Mouse (Mus musculus) thymus, postnatal 10 days (tissue): ENCODE data around the gene Samd8.

Experiments used
- DNase-seq, 2 experiments: peaks; one replicate each; pipeline ENCODE4 v3.0.0; 2021; ENCODE audit warnings: low spot score in 2 of 2

Samd8 gene

DNA sequence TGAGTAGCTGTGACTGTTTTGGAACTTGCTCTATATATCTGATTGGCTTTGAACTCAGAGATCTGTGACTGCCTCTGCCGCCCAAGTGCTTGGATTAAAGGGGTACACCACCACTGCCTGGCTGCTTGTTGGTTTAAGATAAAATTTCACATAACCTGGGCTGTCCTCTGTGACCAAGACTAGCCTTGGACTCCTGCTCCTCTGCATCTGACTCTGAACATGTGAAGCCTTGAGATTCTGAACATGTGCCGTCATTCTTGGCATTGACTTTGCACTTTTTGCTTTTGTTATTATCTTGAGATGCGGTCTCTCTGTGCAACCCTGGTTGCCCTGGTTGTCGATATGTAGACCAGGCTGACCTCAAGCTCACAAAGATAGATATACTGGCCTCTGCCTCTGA, 41.4 kb downstream of the Samd8 start:
- no peak for DNase-seq

DNA sequence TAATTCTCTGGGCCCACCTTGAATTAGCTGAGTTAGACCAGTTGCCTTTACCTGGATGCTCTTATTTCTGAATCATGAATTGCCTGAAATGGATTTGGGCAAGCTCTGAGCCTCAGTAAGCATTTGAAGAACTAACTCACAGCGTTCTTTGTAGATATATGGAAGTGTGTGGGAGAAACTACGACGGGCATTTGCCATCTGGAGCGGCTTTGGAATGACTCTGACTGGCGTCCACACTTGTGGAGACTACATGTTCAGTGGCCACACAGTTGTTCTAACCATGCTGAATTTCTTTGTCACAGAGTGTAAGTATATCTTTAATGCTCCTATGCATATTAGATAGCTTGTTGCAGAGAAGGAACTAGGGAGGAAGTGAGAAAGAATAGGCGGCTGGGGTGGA, 41.9 kb downstream of the Samd8 start:
- no peak for DNase-seq

DNA sequence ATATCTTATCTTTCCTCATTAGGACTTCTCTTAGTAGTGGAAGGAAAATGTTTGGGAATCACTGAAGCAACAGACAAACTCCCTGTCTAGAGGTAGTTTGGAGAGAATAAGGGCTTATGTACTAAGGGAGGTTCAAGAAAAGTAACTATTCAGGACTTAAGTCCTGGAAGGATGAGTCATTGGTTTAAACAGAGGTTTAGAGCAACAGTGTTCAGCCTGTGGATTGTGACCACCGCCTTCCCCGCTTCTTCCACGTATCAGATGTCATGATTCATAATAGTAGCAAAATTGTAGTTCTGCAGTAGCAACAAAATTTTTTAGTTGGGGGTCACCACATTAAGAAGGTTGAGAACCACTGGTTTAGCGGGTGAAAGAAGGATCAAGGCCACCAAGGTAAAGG, 50.3 kb downstream of the Samd8 start:
- no peak for DNase-seq

DNA sequence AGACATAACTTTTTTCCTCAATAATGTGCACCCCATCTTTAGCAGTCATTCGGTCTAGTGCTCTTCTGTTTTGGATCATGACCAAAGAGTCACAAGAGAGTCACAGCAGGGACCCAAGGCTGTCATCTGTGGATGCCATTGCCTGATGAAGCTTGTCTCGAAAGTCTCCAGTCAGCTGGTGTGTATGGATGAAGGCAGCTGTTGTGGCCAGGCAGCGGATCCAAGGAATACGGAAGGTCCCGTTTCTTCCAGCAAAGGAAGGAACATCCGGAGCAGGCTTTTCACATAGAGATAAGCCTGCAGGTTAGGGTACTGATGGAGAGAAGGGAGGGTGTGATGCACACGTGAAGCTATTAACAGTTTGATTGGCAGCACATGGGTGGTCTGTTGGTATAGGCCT, 51.3 kb downstream of the Samd8 start:
- no peak for DNase-seq

DNA sequence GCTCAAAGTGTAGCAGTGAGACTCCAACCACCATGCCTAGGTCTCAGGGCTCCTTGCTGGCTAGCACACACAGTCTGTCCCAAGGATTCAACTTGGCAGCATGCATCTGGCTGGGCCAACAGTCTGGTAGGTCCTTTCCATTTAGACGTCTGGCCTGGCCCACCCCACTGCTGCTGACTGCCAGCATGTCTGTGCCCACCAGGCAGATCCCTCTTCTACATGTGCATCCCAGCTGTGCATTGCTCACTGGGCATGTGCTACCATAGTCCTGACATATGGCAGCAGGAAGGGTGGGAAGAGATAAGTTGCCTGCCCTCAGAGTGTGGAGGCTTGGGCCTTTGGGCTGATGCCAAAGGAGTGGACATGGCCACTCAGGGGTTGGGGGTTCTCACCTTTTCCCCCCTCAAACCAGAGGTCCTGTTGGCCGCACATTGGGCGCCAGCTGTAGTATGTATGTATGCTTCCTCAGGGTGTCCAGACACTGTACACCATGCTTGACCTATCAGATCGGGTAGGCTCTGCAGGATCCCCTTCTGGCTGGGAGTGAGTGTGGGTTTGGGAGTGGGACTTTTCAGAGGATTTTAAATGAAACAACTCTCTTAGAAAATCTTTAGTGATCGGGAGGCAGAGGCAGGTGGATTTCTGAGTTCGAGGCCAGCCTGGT, 52.3 kb downstream of the Samd8 start:
- no peak for DNase-seq

DNA sequence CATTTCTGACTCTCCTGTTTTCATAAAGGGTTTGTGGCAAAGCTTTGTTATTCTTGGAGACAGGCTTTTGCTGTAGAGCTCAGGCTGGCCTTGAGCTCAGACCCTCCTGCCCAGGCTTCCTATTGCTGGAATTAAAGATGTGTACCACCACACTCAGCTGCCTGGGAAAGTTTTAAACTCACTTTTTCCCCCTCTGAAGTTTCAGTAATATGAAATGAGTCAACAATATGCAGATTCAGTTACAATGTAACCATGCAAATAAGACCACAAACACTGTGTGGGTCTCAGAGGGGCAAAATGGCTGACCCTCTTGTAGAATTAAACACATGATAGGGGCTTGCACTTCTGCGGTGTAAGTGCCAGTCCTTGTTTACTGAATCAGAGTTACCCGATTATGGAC, 55.9 kb downstream of the Samd8 start:
- DNase-seq, result no peak

DNA sequence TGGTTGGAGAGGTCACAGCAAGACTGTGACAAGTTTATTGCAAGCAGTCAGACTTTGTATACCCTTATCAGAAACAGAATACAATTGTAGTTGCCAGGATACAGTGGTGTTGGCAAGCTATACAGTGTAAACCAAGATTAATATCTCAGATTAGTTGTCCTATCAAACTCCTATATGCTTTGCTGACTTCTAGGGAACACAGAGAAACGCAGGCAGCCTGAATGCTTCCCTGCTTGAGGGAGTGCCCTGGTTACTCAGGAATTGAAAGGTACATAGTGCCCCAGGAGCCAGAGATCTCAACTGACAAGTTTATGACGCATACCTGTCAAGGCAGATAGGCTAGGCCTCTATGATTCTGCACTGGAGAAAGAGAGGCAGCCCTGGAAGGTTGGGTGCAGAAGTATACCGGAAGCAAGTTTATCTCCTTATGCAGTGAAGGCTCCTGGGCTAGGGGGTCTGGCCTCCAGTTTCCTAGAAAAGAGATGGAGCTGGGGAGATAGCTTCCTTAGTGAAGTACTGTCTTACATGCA, 56.4 kb downstream of the Samd8 start:
- no peak for DNase-seq

DNA sequence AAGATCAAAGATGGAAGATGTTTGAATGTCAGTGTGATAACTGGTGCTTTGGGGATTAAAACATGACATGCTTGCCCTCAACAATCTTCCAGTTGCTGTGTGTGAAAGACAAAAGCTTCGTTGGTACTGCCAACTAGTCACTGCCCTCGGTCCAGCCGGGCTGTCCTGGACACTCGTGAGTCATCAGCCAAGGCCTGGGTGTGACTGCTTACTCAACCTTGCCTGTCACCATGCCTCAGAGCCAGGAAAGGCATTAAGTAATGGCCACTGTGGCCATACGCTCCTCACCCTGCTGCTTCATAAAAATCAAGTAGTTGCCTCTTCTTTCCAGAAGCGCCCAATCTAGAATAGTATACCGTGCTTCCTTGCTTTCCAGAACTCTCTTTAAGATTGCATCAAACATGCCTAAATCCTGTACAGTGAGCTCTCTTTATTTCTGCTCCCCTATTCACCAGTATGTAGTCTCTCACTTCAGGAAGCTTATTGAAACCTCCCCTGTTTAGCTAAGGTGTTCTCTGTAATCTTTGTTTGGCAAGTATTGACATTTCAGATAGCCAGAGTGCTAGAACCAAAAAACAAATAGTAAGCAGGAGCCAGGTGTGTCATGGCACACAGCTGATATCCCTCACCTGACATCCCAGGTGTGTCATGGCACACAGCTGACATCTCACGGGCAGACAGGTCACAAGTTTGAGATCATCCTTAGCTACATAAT, 58.0 kb downstream of the Samd8 start:
- DNase-seq, result no peak

DNA sequence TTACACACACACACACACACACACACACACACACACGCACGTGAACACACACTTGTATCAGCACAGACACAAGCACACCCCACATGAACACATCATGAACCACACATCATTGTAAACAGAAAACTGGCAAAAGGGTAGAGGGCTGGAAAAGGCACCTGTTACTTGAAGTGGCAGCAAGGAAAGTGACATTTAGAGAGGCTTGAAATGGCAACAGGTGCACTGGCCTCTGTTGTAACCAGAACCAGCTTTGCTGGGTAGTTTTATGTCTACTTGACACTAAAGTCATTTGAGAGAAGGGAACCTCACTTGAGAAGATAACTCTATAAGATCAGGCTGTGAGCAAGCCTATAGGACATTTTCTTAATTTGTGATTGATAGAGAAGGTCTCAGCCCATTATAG, 59.1 kb downstream of the Samd8 start:
- DNase-seq, result no peak

DNA sequence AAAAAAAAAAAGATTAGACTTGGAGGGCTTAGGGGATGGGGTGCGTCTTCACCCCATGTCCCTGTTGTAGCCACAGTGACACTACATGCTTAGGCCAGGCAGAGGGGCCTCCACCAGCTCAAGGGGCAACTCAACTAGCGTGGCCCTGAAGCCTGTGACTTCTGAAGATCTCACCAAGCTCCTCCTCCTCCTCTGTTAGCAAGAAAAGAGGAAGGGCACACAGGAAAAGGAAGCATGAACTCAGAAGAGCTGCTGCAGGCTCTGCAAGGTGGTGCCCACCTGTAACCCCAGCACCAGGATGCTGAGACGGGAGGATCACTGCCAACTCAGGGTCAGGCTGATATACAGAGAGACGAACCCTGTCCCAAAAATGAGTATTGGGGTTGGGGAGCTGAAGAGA, 61.0 kb downstream of the Samd8 start:
- no peak for DNase-seq

DNA sequence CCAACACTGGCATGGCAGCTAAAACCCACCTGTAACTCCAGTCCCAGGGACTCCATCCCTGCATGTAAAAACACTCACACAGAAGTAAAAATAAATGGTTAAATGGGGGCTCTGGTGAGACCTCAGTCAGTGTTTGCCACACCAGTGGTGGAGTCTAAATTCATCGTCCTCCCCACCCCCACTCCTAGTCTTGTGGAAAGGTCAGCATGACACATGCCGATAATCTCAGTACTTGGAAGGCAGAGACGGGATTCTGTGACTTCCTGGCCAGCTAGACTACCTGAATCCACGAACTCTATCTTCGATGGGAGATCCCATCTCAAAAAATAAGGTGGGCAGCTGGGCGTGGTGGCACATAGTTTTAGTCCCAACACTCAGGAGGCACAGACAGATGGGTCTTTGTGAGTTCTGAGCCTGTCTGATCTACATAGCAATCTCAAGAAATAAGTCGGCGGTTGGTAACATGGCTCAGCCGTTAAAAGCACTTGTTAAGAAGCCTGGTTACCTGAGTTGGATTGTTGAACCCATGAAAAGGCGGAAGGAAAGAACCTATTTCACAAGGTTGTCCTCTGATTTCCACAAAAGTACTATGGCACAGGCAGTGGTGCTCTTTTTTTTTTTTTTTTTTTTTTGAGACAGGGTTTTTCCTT, 61.5 kb downstream of the Samd8 start:
- DNase-seq, result no peak

DNA sequence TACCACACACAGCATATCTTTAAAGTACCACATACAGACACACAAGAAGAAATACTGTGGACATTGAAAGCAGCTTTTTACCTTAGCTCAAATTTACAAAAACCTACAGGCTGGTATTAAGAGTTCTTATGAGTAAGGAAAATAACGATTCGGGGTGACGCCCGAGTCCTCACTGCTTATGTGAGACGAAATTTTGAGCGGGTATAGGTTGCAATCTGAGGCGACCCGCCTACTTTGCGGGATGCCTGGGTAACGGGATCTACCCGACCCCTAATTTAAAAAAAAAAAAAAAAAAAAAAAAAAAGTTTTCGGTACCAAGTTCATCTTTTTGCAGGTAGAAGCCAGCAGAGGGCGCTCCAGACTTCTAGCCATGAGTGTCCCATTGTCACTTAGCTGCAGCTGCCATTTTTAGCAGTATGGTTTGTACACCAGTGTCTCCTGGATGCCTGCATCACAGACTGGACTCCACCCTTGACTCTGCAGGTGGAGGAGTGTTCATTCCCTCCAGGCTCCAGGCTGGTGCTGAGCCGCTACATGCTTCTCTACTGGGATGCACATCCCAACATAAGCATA, 62.3 kb downstream of the Samd8 start:
- peak; percentile 35 to 73 for DNase-seq

DNA sequence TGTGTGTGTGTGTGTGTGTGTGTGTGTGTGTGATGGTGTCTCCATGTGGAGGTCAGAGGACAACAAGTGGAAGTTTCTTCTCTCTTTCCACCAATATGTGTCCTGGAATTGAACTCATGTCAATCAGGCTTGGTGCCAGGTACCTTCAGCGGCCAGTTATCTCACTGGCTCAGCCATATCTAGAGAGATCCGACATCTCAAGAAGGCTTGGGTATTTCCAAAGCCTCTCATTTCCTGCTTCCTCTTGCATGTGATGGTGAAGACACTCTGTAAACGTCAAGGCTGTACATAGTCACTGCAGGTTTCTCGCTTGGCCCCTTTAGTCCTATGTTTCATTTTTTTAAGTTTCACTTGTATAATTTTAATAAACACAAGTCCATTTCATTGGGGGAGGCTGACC, 62.9 kb downstream of the Samd8 start:
- DNase-seq, result no peak

DNA sequence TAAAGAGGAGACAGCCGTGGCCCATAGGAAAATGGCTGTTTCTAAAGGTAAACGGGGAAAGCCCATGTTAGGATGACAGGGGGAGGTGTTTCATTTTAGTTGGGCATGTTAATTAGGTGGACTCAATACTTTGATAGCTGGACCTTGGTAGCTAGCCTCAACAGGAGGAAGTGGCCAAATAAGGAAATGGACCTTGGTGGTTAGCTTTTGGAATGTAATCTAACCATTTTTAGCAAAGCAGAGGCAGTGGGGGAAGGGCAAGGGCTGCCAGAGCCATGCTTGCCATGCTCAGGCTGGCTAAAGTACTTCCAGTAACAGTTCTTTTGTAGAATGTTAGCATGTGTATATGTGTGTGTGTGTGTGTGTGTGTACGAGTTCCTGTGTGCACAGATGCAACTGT, 63.5 kb downstream of the Samd8 start:
- DNase-seq, result no peak

DNA sequence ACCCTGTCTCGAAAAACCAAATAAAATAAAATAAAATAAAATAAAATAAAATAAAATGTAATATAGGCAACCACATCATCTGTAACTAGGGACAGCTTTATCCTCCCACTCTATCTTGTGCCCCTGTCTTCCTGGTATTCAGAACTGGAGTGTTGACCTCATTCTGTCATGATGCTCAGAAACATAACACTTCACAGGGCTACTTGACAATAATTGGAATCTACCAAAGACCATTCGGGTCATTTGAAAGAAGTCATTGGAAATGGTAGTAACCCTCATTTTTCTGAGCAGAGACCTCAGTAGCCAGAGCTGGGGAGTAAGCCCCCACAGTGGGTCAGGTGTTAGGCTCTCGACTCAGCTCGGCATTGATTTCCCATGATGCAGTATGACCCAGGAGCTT, 64.3 kb downstream of the Samd8 start:
- DNase-seq, result no peak

DNA sequence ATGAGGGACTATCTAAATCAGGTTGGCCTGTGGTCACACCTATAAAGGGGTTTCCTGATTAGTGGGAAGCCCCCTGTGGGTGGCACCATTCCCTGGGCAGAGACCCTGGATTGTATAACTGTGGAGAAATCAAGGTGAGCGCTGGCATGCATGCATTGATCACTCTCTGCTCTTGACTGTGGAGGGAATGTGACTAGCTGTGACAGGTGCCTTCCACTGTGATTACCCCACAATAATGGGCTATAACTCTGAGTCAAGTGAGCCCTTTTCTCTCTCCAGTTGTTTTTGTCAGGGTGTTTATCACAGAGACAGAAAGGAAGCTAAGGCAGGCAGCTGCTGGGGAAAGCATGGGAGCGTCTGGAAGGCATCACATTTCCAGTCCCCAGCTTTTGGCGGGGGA, 65.9 kb downstream of the Samd8 start:
- DNase-seq, result no peak

DNA sequence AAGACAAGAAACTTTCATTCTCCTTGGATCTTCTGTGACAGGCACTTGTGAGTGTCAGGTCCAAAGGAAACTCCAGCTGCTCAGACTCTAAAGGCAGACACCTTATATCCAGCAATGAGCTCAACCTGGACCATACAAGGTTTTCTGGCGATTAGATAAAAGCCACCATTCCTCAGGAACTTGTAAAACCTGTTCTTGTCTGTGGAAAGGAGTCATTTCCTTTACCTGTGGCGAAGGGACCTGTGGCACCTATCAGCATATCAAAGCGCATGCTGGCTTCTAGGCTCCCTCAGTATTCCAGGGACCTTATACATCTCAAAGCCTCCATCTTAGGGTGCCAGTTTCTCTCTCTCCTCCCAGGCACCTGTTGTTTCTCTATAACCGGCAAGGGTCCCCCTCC, 67.1 kb downstream of the Samd8 start:
- no peak for DNase-seq

DNA sequence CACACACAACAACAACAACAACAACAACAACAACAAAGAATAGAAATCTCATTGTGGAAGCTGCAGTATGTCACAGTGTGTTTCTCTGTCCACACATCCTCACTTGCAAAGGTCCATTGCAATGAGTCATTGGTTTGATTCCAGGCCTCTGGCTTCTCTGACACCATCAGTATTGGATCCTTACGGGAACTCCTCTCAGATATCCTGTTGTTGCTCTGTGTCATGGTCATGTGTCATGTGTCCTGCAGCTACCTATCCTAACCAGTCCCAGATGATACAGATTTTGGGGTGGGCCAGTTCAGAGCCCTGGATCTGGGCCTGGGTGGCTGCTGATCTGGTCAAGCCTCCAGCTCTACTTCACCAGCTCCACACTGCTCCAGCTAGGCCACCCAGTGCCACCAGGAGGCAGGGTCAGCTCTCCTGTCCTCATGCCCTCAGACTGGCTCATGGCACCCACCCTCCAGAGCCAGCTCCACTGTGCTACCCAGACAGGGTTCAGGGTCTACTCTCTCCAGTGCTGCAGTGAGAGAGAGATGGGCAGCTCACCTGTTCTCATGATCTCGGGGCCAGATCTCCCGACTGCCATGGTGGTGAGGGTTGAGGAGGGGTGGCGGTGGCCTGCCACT, 70.7 kb downstream of the Samd8 start:
- no peak for DNase-seq

DNA sequence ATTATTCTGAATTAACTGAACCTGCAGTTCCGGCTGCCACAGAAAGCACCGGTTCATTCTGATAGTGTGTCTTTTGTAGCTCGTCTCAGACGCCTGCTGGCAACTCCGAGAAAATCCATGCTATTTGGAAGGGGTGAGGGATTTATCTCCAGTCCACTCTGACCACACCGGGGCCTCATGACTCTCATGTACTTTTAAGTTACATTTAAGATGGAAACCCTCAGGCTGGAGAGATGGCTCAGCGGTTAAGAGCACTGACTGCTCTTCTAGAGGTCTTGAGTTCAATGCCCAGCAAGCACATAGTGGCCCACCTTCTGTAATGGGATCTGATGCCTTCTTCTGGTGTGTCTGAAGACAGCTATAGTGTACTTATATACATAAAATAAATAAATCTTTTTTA, 72.0 kb downstream of the Samd8 start:
- DNase-seq, result no peak

DNA sequence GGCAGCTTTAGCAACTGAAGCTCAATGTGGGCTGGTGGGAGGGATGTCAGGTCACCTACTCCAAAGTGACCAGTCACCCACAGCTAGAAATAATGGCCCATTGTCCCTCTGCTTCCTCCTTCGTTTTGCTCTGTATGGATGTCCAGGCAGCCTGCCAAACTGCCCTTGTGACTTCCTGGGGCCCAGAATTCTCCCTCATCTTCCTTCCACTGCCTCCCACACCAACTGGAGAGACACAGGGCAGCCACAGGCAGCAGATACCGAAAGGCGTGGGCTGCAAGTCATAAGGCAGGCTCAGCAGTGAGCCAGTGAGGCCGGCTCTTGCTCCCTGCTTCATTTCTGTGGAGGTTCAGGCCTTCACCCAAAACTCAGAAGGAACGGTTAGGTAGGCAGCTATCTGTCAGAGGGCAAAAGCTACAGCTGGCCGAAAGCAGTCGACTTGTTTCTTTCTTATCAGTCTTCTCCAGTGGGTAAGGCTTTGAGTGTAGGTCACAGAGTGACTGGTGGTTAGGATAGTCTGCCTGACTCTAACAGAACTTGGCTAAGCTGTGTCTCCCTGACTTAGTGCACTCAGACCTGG, 72.6 kb downstream of the Samd8 start:
- DNase-seq, result no peak

DNA sequence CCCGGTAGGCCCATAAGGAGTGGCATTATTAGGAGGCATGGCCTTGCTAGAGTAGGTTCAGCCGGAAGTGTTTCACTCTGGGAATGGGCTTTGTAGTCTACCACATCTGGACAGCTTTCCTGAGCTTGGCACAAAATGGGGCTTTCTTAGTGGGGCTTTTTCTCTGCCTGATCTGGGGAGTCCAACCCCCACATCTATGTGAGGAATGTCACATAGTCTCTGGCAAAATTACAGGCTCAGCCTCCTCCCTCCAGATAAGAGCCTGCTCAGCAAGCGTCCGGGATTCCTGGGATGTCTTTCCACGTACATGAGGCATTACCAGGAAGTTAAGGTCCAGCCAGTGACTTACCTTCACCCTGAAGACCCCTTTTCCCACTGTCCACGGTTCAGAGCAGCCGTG, 73.6 kb downstream of the Samd8 start:
- DNase-seq, result no peak

DNA sequence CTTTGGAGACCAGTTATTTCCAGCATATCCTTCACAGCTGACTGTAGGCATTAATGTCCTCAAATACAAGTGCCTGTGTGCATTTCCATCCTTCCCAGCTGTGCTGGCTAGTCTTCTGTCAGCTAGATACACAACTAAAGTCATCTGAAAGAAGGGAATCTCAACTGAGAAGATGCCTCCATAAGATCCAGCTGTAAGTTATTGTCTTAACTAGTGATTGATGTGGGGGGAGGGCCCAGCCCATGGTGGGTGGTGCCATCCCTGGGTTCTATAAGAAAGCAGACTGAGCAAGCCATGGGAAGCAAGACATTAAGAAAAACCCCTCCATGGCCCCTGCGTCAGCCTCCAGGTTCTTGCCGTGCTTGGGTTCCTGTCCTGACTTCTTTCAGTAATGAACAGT, 74.6 kb downstream of the Samd8 start, which contains the start of gene Vdac2:
Vdac2 (plus strand) TSS at position 301 of the 400 bp plus-strand sequence.
- DNase-seq, result no peak
